Mouse (Mus musculus) MEL (cell line): ENCODE measurements around the gene Tspan4. TPM values are rescaled to one million over a fixed set of nuclear protein-coding genes. Genes with fewer than 3 reads are reported as not detected.

Experiments
- DNase-seq: peaks from one replicate; pipeline ENCODE4 v3.0.0; 2011; ENCODE audit warnings: low read depth, low spot score
- H3K27ac ChIP-seq: 2 replicates; pipeline ENCODE4 v1.5.1; 2012; ENCODE audit warnings: low read depth, mild to moderate bottlenecking, control low read depth, low read length, moderate library complexity; ENCODE audit not compliant: control insufficient read depth
- H3K27me3 ChIP-seq, 2 experiments: fragments of 150-350 bp in 1 of 2; sonication (generic) in 1 of 2; 2 replicates each; pipeline ENCODE4 v1.6.1; 2012; ENCODE audit warnings: low read length in 2 of 2, mild to moderate bottlenecking in 2 of 2, improper control_type of control experiment in 1 of 2, moderate library complexity in 1 of 2; ENCODE audit not compliant: insufficient read depth in 2 of 2, control insufficient read depth in 1 of 2
- H3K36me3 ChIP-seq, 2 experiments: 2 replicates each; pipeline ENCODE4 v1.6.1; 2012 to 2014; ENCODE audit warnings: low read length in 2 of 2, improper control_type of control experiment in 1 of 2, inconsistent platforms in 1 of 2, mild to moderate bottlenecking in 1 of 2; ENCODE audit not compliant: insufficient read depth in 2 of 2, control insufficient read depth in 1 of 2
- H3K4me1 ChIP-seq, 2 experiments: fragments of 150-350 bp in 1 of 2; sonication (generic) in 1 of 2; 2 replicates each; pipeline ENCODE4 v1.6.1; 2012; ENCODE audit warnings: low read length in 2 of 2, improper control_type of control experiment in 1 of 2, mild to moderate bottlenecking in 1 of 2; ENCODE audit not compliant: insufficient read depth in 2 of 2, control insufficient read depth in 1 of 2
- H3K4me3 ChIP-seq, 2 experiments: fragments of 150-350 bp in 1 of 2; sonication (generic) in 1 of 2; 2 replicates each; pipeline ENCODE4 v1.5.1; 2012; ENCODE audit warnings: low read depth in 2 of 2, low read length in 2 of 2, mild to moderate bottlenecking in 2 of 2, moderate library complexity in 2 of 2, control low read depth in 1 of 2, improper control_type of control experiment in 1 of 2; ENCODE audit not compliant: control insufficient read depth in 1 of 2, insufficient read depth in 1 of 2
- H3K79me2 ChIP-seq: 2 replicates; pipeline ENCODE4 v1.6.1; 2012; ENCODE audit warnings: mild to moderate bottlenecking, low read length, moderate library complexity; ENCODE audit not compliant: control insufficient read depth, poor library complexity, insufficient read depth
- H3K9ac ChIP-seq: 2 replicates; pipeline ENCODE4 v1.6.1; 2012; ENCODE audit warnings: low read depth, mild to moderate bottlenecking, control low read depth, low read length, moderate library complexity; ENCODE audit not compliant: control insufficient read depth, poor library complexity, severe bottlenecking
- H3K9me3 ChIP-seq: fragments of 150-350 bp; sonication (generic); replicated peaks from 2 replicates; pipeline ENCODE4 v1.6.1; 2012; ENCODE audit warnings: mild to moderate bottlenecking, low read length, improper control_type of control experiment, moderate library complexity; ENCODE audit not compliant: insufficient read depth
- CHD2 ChIP-seq: IDR thresholded peaks from 2 replicates; pipeline ENCODE4 v1.6.1; 2011; ENCODE audit warnings: low read length, improper control_type of control experiment
- CTCF ChIP-seq, 3 experiments: IDR thresholded peaks in 2 of 3; conservative IDR thresholded peaks in 1 of 3; 2 replicates each; pipeline ENCODE4 v1.5.1; 2011 to 2012; ENCODE audit warnings: low read length in 3 of 3, low read depth in 2 of 3, mild to moderate bottlenecking in 2 of 3, improper control_type of control experiment in 1 of 3, inconsistent platforms in 1 of 3, mixed read lengths in 1 of 3, moderate library complexity in 1 of 3; ENCODE audit not compliant: control insufficient read depth in 1 of 3, insufficient read depth in 1 of 3, poor library complexity in 1 of 3, severe bottlenecking in 1 of 3
- E2F4 ChIP-seq: IDR thresholded peaks from 2 replicates; pipeline ENCODE4 v1.6.1; 2011; ENCODE audit warnings: low read depth, low read length, improper control_type of control experiment, borderline replicate concordance
- ELF1 ChIP-seq: IDR thresholded peaks from 2 replicates; pipeline ENCODE4 v1.6.1; 2014; ENCODE audit warnings: low read depth, mild to moderate bottlenecking, inconsistent platforms, low read length, improper control_type of control experiment, moderate library complexity
- EP300 ChIP-seq, 2 experiments: IDR thresholded peaks; 2 replicates each; pipeline ENCODE4 v1.6.1; 2011; ENCODE audit warnings: improper control_type of control experiment in 2 of 2, low read length in 2 of 2, low read depth in 1 of 2, mild to moderate bottlenecking in 1 of 2
- ETS1 ChIP-seq: IDR thresholded peaks from 2 replicates; pipeline ENCODE4 v1.6.1; 2012; ENCODE audit warnings: low read depth, mild to moderate bottlenecking, inconsistent platforms, low read length, improper control_type of control experiment, moderate library complexity
- GABPA ChIP-seq: IDR thresholded peaks from 2 replicates; pipeline ENCODE4 v1.6.1; 2012; ENCODE audit warnings: low read depth, mild to moderate bottlenecking, inconsistent platforms, low read length, improper control_type of control experiment, moderate library complexity
- GATA1 ChIP-seq: IDR thresholded peaks from 2 replicates; pipeline ENCODE4 v1.6.1; 2011; ENCODE audit warnings: low read depth, low read length, improper control_type of control experiment
- HCFC1 ChIP-seq: IDR thresholded peaks from 2 replicates; pipeline ENCODE4 v1.6.1; 2012; ENCODE audit warnings: low read depth, mild to moderate bottlenecking, inconsistent platforms, low read length, improper control_type of control experiment, moderate library complexity
- JUND ChIP-seq: IDR thresholded peaks from 2 replicates; pipeline ENCODE4 v1.6.1; 2011; ENCODE audit warnings: low read depth, mild to moderate bottlenecking, improper control_type of control experiment, low read length
- MAX ChIP-seq: IDR thresholded peaks from 2 replicates; pipeline ENCODE4 v1.6.1; 2011; ENCODE audit warnings: low read length, improper control_type of control experiment
- MEF2A ChIP-seq: IDR thresholded peaks from 2 replicates; pipeline ENCODE4 v1.6.1; 2014; ENCODE audit warnings: low read depth, mild to moderate bottlenecking, inconsistent platforms, low read length, improper control_type of control experiment; ENCODE audit not compliant: poor library complexity, insufficient replicate concordance, severe bottlenecking; ENCODE audit errors: extremely low read depth
- MXI1 ChIP-seq: IDR thresholded peaks from 2 replicates; pipeline ENCODE4 v1.6.1; 2011; ENCODE audit warnings: mild to moderate bottlenecking, low read depth, low read length, improper control_type of control experiment
- MYB ChIP-seq: IDR thresholded peaks from 2 replicates; pipeline ENCODE4 v1.6.1; 2011; ENCODE audit warnings: mild to moderate bottlenecking, low read depth, low read length, improper control_type of control experiment
- MYC ChIP-seq: IDR thresholded peaks from 2 replicates; pipeline ENCODE4 v1.6.1; 2011; ENCODE audit warnings: low read depth, mild to moderate bottlenecking, low read length, improper control_type of control experiment, moderate library complexity
- NELFE ChIP-seq: IDR thresholded peaks from 2 replicates; pipeline ENCODE4 v1.6.1; 2011; ENCODE audit warnings: low read depth, low read length, improper control_type of control experiment
- NRF1 ChIP-seq: IDR thresholded peaks from 2 replicates; pipeline ENCODE4 v1.6.1; 2014; ENCODE audit warnings: low read depth, mild to moderate bottlenecking, inconsistent platforms, low read length, improper control_type of control experiment, moderate library complexity; ENCODE audit not compliant: poor library complexity, insufficient read depth, severe bottlenecking
- POLR2A ChIP-seq, 2 experiments: IDR thresholded peaks; 2 replicates each; pipeline ENCODE4 v1.6.1; 2011 to 2012; ENCODE audit warnings: low read length in 2 of 2, mild to moderate bottlenecking in 2 of 2, control low read depth in 1 of 2, improper control_type of control experiment in 1 of 2, low read depth in 1 of 2, moderate library complexity in 1 of 2; ENCODE audit not compliant: control insufficient read depth in 1 of 2, insufficient read depth in 1 of 2, poor library complexity in 1 of 2
- POLR2AphosphoS5 ChIP-seq: IDR thresholded peaks from 2 replicates; pipeline ENCODE4 v1.6.1; 2012; ENCODE audit warnings: low read depth, borderline replicate concordance, mild to moderate bottlenecking, inconsistent platforms, low read length, moderate library complexity, mixed read lengths
- RAD21 ChIP-seq: IDR thresholded peaks from 2 replicates; pipeline ENCODE4 v1.6.1; 2011; ENCODE audit warnings: mild to moderate bottlenecking, low read depth, low read length, improper control_type of control experiment
- SIN3A ChIP-seq: IDR thresholded peaks from 2 replicates; pipeline ENCODE4 v1.6.1; 2012; ENCODE audit warnings: low read length, improper control_type of control experiment, inconsistent platforms
- SMC3 ChIP-seq: IDR thresholded peaks from 2 replicates; pipeline ENCODE4 v1.6.1; 2011; ENCODE audit warnings: low read depth, low read length, improper control_type of control experiment
- TBP ChIP-seq: IDR thresholded peaks from 2 replicates; pipeline ENCODE4 v1.8.0; 2011; ENCODE audit warnings: low read depth, low read length, improper control_type of control experiment
- USF2 ChIP-seq, 2 experiments: IDR thresholded peaks; 2 replicates each; pipeline ENCODE4 v1.6.1; 2011 to 2012; ENCODE audit warnings: improper control_type of control experiment in 2 of 2, low read length in 2 of 2, borderline replicate concordance in 1 of 2, inconsistent platforms in 1 of 2, low read depth in 1 of 2, mild to moderate bottlenecking in 1 of 2; ENCODE audit not compliant: insufficient read depth in 1 of 2
- ZC3H11A ChIP-seq: IDR thresholded peaks from 2 replicates; pipeline ENCODE4 v1.6.1; 2012; ENCODE audit warnings: low read depth, mild to moderate bottlenecking, inconsistent platforms, low read length, improper control_type of control experiment
- ZKSCAN1 ChIP-seq: IDR thresholded peaks from 2 replicates; pipeline ENCODE4 v1.6.1; 2012; ENCODE audit warnings: low read depth, mild to moderate bottlenecking, inconsistent platforms, low read length, improper control_type of control experiment, moderate library complexity
- polyA plus RNA-seq, 2 experiments: library from polyadenylated mRNA; stranded (reverse) in 1 of 2; unstranded in 1 of 2; fragments of >175 nt in 1 of 2; fragments of >200 nt in 1 of 2; gene quantifications; 2 replicates each; pipeline versions ENCODE4 v1.2.1 to v1.2.4; 2012; ENCODE audit warnings: low replicate concordance in 2 of 2, low read depth in 1 of 2; ENCODE audit not compliant: insufficient read length in 2 of 2, insufficient read depth in 1 of 2, missing spikeins in 1 of 2
- total RNA-seq: library from RNA; depleted of rRNA; stranded (reverse); fragments of 300-350 nt; gene quantifications from 2 replicates; pipeline ENCODE4 v1.2.3, GENCODE M21; 2012

Tspan4 gene
- total and polyA plus RNA-seq, 3 experiments = 97.9 to 110 TPM; not detected in 1

GRCm38 (mm10) chr7:141467230-141468030 lies 7.6 kb upstream of the Tspan4 start, which contains the start of gene Cd151 (continued):
- TF ChIP-seq E2F4 (no peak), ETS1 (peak; percentile 49; the same call in 1 of the 2 replicates), ELF1 (no peak), GABPA (0 out of 2 replicates have a peak, but pooled peaks have one; percentile 23)

GRCm38 (mm10) chr7:141468164-141468521 lies 6.9 kb upstream of the Tspan4 start:
- no peaks in the 10 kb centered on the region for H3K9me3 ChIP-seq
- peaks cover 14% of the 10 kb centered on the region for H3K79me2 ChIP-seq
- TF ChIP-seq CTCF (IDR thresholded peaks at IDR 0.05 in 2 of 3, conservative IDR thresholded peaks at IDR 0.05 in 1 of 3; ENCODE audit: control insufficient read depth in 1 of 3, insufficient read depth in 1 of 3, low read depth in 2 of 3, low read length in 3 of 3, poor library complexity in 1 of 3, severe bottlenecking in 1 of 3) (no peak), GATA1 (no peak), HCFC1 (no peak), NELFE (no peak), JUND (no peak), MYB (no peak), SMC3 (no peak), SIN3A (no peak), CHD2 (no peak), MXI1 (no peak; the same call in 1 of the 2 replicates)
- H3K36me3 ChIP-seq = peaks cover 0 to 9% of the 10 kb centered on the region in 2 experiments; a peak in 2 of 4 replicates
- peaks cover 5 to 25% of the 10 kb centered on the region in 2 experiments for H3K4me1 ChIP-seq
- peak; percentile 64 for DNase-seq
- peak overlapping the region; percentile 92 for H3K27ac ChIP-seq
- no peaks in the 10 kb centered on the region for H3K27me3 ChIP-seq
- peak overlapping the region; percentile 88 for H3K9ac ChIP-seq
- H3K4me3 ChIP-seq = peak overlapping the region; percentile 87 to 97

- peaks cover 18% of the 10 kb centered on the region for H3K79me2 ChIP-seq
- peak; percentile 95 for DNase-seq
- H3K9me3 ChIP-seq = no peaks in the 10 kb centered on the region
- no peaks in the 10 kb centered on the region for H3K27me3 ChIP-seq
- peak overlapping the region; percentile 88 for H3K9ac ChIP-seq
- H3K27ac ChIP-seq = peak overlapping the region; percentile 92
- H3K36me3 ChIP-seq = peaks cover 0 to 12% of the 10 kb centered on the region in 2 experiments; a peak in 2 of 4 replicates
- H3K4me3 ChIP-seq = peak overlapping the region; percentile 87 to 97
- peaks cover 8 to 29% of the 10 kb centered on the region in 2 experiments for H3K4me1 ChIP-seq
- TF ChIP-seq RAD21 = no peak
- peak; percentile 74 to 75 for TF ChIP-seq EP300 (IDR thresholded peaks at IDR 0.05; ENCODE audit: low read depth in 1 of 2, low read length in 2 of 2)
- TF ChIP-seq CHD2 = no peak
- TF ChIP-seq E2F4 = no peak
- TF ChIP-seq MAX = peak; percentile 73
- no peak for TF ChIP-seq POLR2AphosphoS5
- TF ChIP-seq ZC3H11A = no peak
- TF ChIP-seq NELFE = peak; percentile 63
- peak; percentile 94 for TF ChIP-seq JUND
- TF ChIP-seq POLR2A (IDR thresholded peaks at IDR 0.05; ENCODE audit: control insufficient read depth in 1 of 2, insufficient read depth in 1 of 2, low read depth in 1 of 2, low read length in 2 of 2, poor library complexity in 1 of 2) = peak in 1 of 2 experiments; percentile 64; a peak in 1 of 4 replicates
- TF ChIP-seq TBP = no peak
- no peak for TF ChIP-seq MEF2A
- TF ChIP-seq ZKSCAN1 = no peak
- no peak for TF ChIP-seq NRF1
- peak; percentile 85 for TF ChIP-seq MYC
- TF ChIP-seq MXI1 = peak; percentile 60
- TF ChIP-seq ELF1 = no peak
- TF ChIP-seq USF2 (IDR thresholded peaks at IDR 0.05; ENCODE audit: borderline replicate concordance in 1 of 2, insufficient read depth in 1 of 2, low read depth in 1 of 2, low read length in 2 of 2) = no peak
Observed at GRCm38 (mm10) chr7:141468522-141469211, 6.4 kb upstream of the Tspan4 start.
